Comparison of ENCODE assay signal across 8 mouse cellular contexts in genomic region chr2:25055409-25056155, GRCm38 (mm10). TPM values are rescaled to one million over a fixed set of nuclear protein-coding genes. Genes with fewer than 3 reads are reported as not detected.
A peak's percentile ranks its signal among the peaks of the same experiment; 100 is the strongest.
DNase-seq lines count a peak whose midpoint lies in the region; ATAC-seq and TF ChIP-seq lines count a peak whose summit lies in the region.

No protein-coding gene starts in this region.

- no peak for ATAC-seq in limb, embryonic 12.5 days (ENCODE audit: insufficient number of reproducible peaks, insufficient read depth, low FRiP score, low TSS enrichment, low read depth)
- ATAC-seq in stomach, embryonic 15.5 days (ENCODE audit: insufficient read depth, low FRiP score, low read depth), result no peak

- peak overlapping the region; percentile 77; the same call in 1 of the 2 replicates for H3K9ac ChIP-seq in limb, embryonic 12.5 days (replicated peaks)
- H3K9ac ChIP-seq in stomach, embryonic 15.5 days, result peak overlapping the region; percentile 50; the same call in 1 of the 2 replicates

- no peak for DNase-seq in gastrocnemius, adult 2 months
- DNase-seq in gastrocnemius, postnatal 4 days (ENCODE audit: low spot score in 2 of 2), result no peak
- peak; percentile 45 to 46 for DNase-seq in right cerebral cortex, postnatal 10 days (ENCODE audit: low spot score in 2 of 2)
- no peak for DNase-seq in right cerebral cortex, postnatal 4 days
- no peak for DNase-seq in urinary bladder, postnatal 4 days (ENCODE audit: low spot score in 2 of 2)
- no peak for DNase-seq in testis, postnatal 14 days (ENCODE audit: low spot score)

- 91% methylated on average over 21 of the region's 21 CpGs for WGBS in limb, embryonic 12.5 days
- WGBS in stomach, embryonic 15.5 days, result 87% methylated on average over 21 of the region's 21 CpGs

- no peaks in the 10 kb centered on the region for H3K9me3 ChIP-seq in limb, embryonic 12.5 days
- H3K9me3 ChIP-seq in stomach, embryonic 15.5 days, result no peaks in the 10 kb centered on the region

- H3K4me2 ChIP-seq in limb, embryonic 12.5 days, result peak overlapping the region; percentile 86
- H3K4me2 ChIP-seq in stomach, embryonic 15.5 days, result peak overlapping the region; percentile 63

- peak overlapping the region; percentile 73 for H3K4me3 ChIP-seq in gastrocnemius, adult 2 months
- peak overlapping the region; percentile 87 for H3K4me3 ChIP-seq in limb, embryonic 12.5 days (replicated peaks)
- peak overlapping the region; percentile 76 for H3K4me3 ChIP-seq in stomach, embryonic 15.5 days (replicated peaks)

- H3K27ac ChIP-seq in gastrocnemius, adult 2 months, result no peak overlapping the region
- H3K27ac ChIP-seq in limb, embryonic 12.5 days, result no peak overlapping the region
- H3K27ac ChIP-seq in stomach, embryonic 15.5 days, result no peak overlapping the region

- TF ChIP-seq CTCF in gastrocnemius, adult 2 months (IDR thresholded peaks at IDR 0.05), result no peak

- H3K27me3 ChIP-seq in limb, embryonic 12.5 days, result no peaks in the 10 kb centered on the region
- H3K27me3 ChIP-seq in stomach, embryonic 15.5 days (replicated peaks), result no peaks in the 10 kb centered on the region

- peaks cover 46% of the 10 kb centered on the region for H3K36me3 ChIP-seq in limb, embryonic 12.5 days
- H3K36me3 ChIP-seq in stomach, embryonic 15.5 days, result peaks cover 19% of the 10 kb centered on the region

- H3K4me1 ChIP-seq in limb, embryonic 12.5 days (replicated peaks), result peaks cover 11% of the 10 kb centered on the region
- peaks cover 11% of the 10 kb centered on the region for H3K4me1 ChIP-seq in stomach, embryonic 15.5 days

- intact Hi-C loops in gastrocnemius, adult 2 months (cut with DNase I), result no loop called here

RNA-seq across cellular contexts. Expression of gene Nsmf, which starts 1.4 kb away (rescaled TPM):
- total RNA-seq in gastrocnemius, adult 2 months (2021), result 10 to 100 TPM in 1 of 2 experiments, 1 to 10 TPM in 1; 6.9 to 15.0 TPM
- 10 to 100 TPM; 43.1 to 47.7 TPM for total RNA-seq in gastrocnemius, postnatal 4 days (2021)
- polyA plus RNA-seq in limb, embryonic 12.5 days (2016; fragmentation: Nextera tagmentation; extraction: Ambion mirVana), result 77.8 and 90.6 TPM in 2 replicates
- 59.8 and 63.7 TPM in 2 replicates for polyA plus RNA-seq in stomach, embryonic 15.5 days (2015; fragmentation: Nextera tagmentation; extraction: Ambion mirVana)

RNA-seq across cellular contexts. Expression of gene Entpd8, which starts 24.5 kb away (rescaled TPM):
- total RNA-seq in gastrocnemius, adult 2 months (2021), result not detected
- total RNA-seq in gastrocnemius, postnatal 4 days (2021), result not detected
- polyA plus RNA-seq in limb, embryonic 12.5 days (2016; fragmentation: Nextera tagmentation; extraction: Ambion mirVana), result not detected in 2 replicates
- polyA plus RNA-seq in stomach, embryonic 15.5 days (2015; fragmentation: Nextera tagmentation; extraction: Ambion mirVana), result 2.5 and 2.8 TPM in 2 replicates

RNA-seq across cellular contexts. Expression of gene Noxa1, which starts 39.4 kb away (rescaled TPM):
- total RNA-seq in gastrocnemius, adult 2 months (2021), result not detected
- not detected for total RNA-seq in gastrocnemius, postnatal 4 days (2021)
- polyA plus RNA-seq in limb, embryonic 12.5 days (2016; fragmentation: Nextera tagmentation; extraction: Ambion mirVana), result 0.13 TPM in 1 of 2 replicates, not detected in the other
- 11.4 and 16.1 TPM in 2 replicates for polyA plus RNA-seq in stomach, embryonic 15.5 days (2015; fragmentation: Nextera tagmentation; extraction: Ambion mirVana)

Comparison
In these comparisons a context has a peak if more than half of its experiments do, and no peak if none do; other contexts are left out.
1. DNase-seq: peak in right cerebral cortex, postnatal 10 days (2 of 2); none in gastrocnemius, adult 2 months (single experiment), gastrocnemius, postnatal 4 days (0 of 2), right cerebral cortex, postnatal 4 days (single experiment), urinary bladder, postnatal 4 days (0 of 2) and testis, postnatal 14 days (single experiment).
2. Peak in every context shown above with its lines, with median percentiles within 50 percentile points of each other: H3K4me3 ChIP-seq.